Mouse (Mus musculus) layer of hippocampus, adult 11-12 months (tissue): ENCODE measurements around the gene Rnf227.
A peak's percentile ranks its signal among the peaks of the same experiment; 100 is the strongest.

Experiments used
- DNase-seq: peaks from one replicate; pipeline ENCODE4 v3.0.0; 2022; ENCODE audit warnings: low spot score

The Rnf227 gene

GRCm38 (mm10) chr11:69371601-69372000, 31.3 kb downstream of the Rnf227 start:
- DNase-seq: no peak

GRCm38 (mm10) chr11:69372056-69372779, 32.0 kb downstream of the Rnf227 start:
- DNase-seq: peak; percentile 85

GRCm38 (mm10) chr11:69372780-69373170, 32.5 kb downstream of the Rnf227 start:
- DNase-seq: no peak

GRCm38 (mm10) chr11:69373223-69373965, 33.1 kb downstream of the Rnf227 start:
- no peak for DNase-seq

GRCm38 (mm10) chr11:69375646-69376045, 35.4 kb downstream of the Rnf227 start:
- DNase-seq: no peak

- DNase-seq: no peak
Measured at GRCm38 (mm10) chr11:69377766-69378165, 37.5 kb downstream of the Rnf227 start.

DNA sequence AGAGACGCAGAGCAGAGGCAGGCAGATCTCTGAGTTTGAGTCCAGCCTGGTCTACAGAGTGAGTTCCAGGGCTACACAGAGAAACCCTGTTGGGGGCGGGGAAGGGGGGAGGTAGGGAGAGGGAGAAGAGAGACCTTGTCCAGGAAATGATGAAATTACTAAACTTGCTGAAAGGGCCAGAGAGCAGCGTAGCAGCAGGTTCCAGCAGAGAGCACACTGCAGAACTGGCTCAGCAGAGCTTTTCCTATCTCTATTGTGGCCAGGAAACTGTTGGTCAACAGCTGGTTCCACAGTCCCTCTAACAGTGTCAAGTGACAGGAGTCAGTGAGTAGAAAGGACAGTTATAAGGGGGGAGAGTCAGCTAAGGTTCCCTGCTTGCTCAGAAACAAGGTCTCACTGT, 39.3 kb downstream of the Rnf227 start:
- DNase-seq: no peak

GRCm38 (mm10) chr11:69381356-69381755, 41.1 kb downstream of the Rnf227 start:
- no peak for DNase-seq

- DNase-seq: no peak
Measured at GRCm38 (mm10) chr11:69382478-69383105, 42.3 kb downstream of the Rnf227 start.

DNA sequence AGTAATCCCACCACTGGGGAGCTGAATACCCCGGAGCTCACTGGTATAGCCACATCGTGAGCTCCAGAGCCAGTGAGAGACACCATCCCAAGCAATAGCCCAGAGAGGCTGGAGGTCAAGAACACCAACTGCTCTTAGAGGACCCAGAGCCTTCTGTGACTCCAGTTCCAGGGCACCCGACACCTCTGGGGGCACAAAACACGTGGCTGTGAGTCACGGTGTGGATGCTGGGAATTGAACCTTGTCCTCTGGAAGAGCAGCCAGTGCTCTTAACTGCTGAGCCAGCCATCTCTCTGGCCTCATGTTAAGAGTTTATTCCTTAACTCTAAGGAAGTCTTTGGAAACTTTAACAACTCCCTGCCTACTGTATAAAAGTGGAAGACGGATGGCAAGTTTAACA, 44.7 kb downstream of the Rnf227 start:
- DNase-seq: no peak

DNA sequence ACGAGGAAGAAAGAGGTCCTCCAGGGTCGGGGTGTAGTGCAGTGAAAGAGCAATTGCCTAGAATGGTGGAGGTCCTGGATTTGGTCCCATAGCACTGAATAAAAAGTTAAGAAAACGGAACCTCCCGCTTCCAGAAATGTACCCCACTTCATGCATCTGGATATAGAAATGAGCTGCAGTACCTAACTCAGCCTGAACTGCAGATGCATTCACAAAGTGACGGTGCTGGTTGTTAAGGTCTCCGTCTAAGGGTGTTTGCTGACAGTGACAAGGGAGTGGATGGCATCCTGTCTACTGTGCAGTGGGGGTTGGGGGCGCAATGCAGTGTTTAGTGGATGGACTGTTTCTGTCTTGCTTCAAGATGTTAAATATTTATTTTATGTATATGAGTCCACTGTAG, 46.5 kb downstream of the Rnf227 start:
- DNase-seq: no peak

DNA sequence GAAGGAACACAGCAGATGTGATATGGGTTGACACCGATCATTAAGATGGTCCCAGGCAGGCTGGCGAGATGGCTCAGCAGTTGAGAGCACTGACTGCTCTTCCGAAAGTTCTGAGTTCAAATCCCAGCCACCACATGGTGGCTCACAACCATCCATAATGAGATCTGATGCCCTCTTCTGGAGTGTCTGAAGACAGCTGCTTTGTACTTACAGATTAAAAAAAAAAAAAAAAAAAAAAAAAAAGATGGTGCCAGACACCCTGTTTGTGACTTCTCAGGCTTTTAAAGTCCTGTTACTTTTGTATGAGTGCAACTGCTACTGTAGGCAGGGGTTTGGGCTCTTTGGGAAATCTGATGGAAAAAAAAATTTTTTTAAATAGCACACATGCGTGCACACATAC, 48.4 kb downstream of the Rnf227 start:
- no peak for DNase-seq

DNA sequence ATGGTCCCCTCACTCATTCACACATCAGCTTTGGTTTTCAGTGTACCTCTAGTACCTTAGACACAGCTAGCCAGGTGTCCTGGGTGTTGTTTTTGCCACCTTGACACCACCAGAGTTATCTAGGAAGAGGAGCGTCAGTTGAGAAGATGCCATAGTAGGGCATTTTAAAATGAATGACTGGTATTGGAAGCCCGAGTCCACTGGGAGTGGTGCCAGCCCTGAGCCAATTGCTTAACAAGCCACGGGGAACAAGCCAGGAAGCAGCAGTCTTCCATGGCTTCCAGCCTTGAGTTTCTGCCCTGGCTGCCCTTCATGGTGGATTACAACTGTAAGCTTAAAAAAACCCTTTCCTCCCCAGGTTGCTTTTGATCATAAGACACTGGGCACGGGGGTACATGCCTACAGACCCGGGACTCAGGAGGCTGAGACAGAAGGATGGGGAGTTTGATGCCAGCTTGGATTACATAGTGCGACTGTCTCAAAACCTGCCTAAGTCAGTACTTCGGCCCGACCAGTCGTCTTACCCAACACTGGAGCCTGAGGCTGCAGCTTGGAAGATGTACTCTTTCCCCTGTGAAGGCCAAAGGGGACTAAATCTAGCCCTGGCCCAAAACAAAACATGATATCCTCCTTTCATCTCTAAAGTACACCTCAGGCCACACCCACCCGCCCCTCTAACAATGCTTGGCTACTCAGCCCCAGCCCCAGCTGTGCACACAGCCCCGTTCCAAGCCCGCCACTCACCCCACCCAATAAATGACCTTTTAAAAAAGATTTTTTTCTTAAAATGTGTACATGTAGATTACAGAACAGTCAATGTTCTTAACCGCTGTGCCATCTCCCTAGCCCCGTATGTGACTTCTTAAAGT, 49.5 kb downstream of the Rnf227 start:
- peak; percentile 66 for DNase-seq

DNA sequence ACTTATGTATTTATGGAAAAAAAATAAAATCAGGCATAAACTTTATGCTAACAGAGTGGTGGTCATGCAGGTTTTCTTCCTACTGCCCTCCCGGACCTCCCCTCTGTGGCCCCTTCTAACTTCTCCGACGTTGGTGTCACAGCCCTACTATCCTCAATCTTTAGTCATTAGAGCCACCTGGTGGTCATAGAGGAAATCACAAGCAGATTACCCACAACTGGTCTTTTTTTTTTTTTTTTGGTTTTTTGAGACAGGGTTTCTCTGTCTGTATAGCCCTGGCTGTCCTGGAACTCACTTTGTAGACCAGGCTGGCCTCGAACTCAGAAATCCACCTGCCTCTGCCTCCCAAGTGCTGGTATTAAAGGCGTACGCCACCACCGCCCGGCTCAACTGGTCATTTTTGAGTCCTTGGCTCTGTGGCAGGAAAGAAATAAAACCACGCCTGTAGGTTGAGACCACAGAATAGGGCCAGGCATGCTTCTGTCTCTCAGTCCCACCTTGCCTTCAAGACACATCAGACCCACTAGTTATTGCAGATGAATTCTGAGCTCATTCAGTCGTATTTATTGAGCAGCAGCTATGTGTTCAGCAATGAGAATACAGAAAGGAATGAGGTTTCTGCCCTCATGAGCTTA, 50.3 kb downstream of the Rnf227 start:
- DNase-seq: peak; percentile 87
